Mouse (Mus musculus) neural tube, embryonic 15.5 days (tissue): Measurements from ENCODE around the gene Rgl2. TPM values are rescaled to one million over a fixed set of nuclear protein-coding genes. Genes with fewer than 3 reads are reported as not detected.
A peak's percentile ranks its signal among the peaks of the same experiment; 100 is the strongest.
"Not testable (repeated sequence)": the region's sequence is repeated elsewhere in the genome, so short reads cannot be mapped to it uniquely, and the experiment has no call there.

ENCODE experiments used
- ATAC-seq: fragments of 200-750 bp; cut with Nextera tagmentation; 2 replicates; pipeline ENCODE4 v1.8.0; 2017; ENCODE audit warnings: mild to moderate bottlenecking, moderate TSS enrichment, moderate library complexity; ENCODE audit not compliant: low FRiP score
- H3K27ac ChIP-seq: fragments of 300-500 bp; sonication (generic); replicated peaks from 2 replicates; pipeline ENCODE4 v1.5.1; 2015; ENCODE audit warnings: mild to moderate bottlenecking, inconsistent platforms
- H3K27me3 ChIP-seq: fragments of 300-500 bp; sonication (generic); replicated peaks from 2 replicates; pipeline ENCODE4 v1.6.1; 2015; ENCODE audit warnings: inconsistent platforms
- H3K36me3 ChIP-seq: fragments of 300-500 bp; sonication (generic); 2 replicates; pipeline ENCODE4 v1.6.1; 2015; ENCODE audit warnings: inconsistent platforms
- H3K4me1 ChIP-seq: fragments of 300-500 bp; sonication (generic); 2 replicates; pipeline ENCODE4 v1.6.1; 2015; ENCODE audit warnings: inconsistent platforms
- H3K4me2 ChIP-seq: fragments of 300-500 bp; sonication (generic); 2 replicates; pipeline ENCODE4 v1.6.1; 2015; ENCODE audit warnings: inconsistent platforms, mild to moderate bottlenecking, moderate library complexity
- H3K4me3 ChIP-seq: fragments of 300-500 bp; sonication (generic); replicated peaks from 2 replicates; pipeline ENCODE4 v1.5.1; 2015; ENCODE audit warnings: mild to moderate bottlenecking, inconsistent platforms
- H3K9ac ChIP-seq: fragments of 300-500 bp; sonication (generic); replicated peaks from 2 replicates; pipeline ENCODE4 v1.6.1; 2015; ENCODE audit warnings: mild to moderate bottlenecking, inconsistent platforms
- H3K9me3 ChIP-seq: fragments of 300-500 bp; sonication (generic); replicated peaks from 2 replicates; pipeline ENCODE4 v1.6.1; 2016; ENCODE audit warnings: inconsistent platforms
- WGBS: fragments of 180-500 bp; shearing (Covaris S2); methylation state at CpG from one replicate; pipeline ENCODE4 v1.1.7; 2015; ENCODE audit warnings: mixed read lengths; 5-methylcytosine and 5-hydroxymethylcytosine counted together
- polyA plus RNA-seq: library from polyadenylated mRNA; unstranded; fragments of >200 nt; fragmentation: Nextera tagmentation; extraction: Ambion mirVana; gene quantifications from 2 replicates; pipeline ENCODE4 v1.2.1, GENCODE M21; 2015

Rgl2 gene
- polyA plus RNA-seq, 1 experiment from 2014 or later: 58.8 TPM

GRCm38 (mm10) chr17:33943454-33943853 is 14.1 kb downstream of the Rgl2 start:
- peaks cover 46% of the 10 kb centered on the region for H3K36me3 ChIP-seq

GRCm38 (mm10) chr17:33947430-33948089 is 18.2 kb downstream of the Rgl2 start:
- Histone ChIP-seq H3K27me3 (no peaks in the 10 kb centered on the region), H3K9me3 (no peaks in the 10 kb centered on the region), H3K4me3 (no peak overlapping the region), H3K36me3 (peaks cover 58% of the 10 kb centered on the region), H3K4me2 (no peak overlapping the region), H3K9ac (no peak overlapping the region), H3K4me1 (peaks cover 47% of the 10 kb centered on the region), H3K27ac (no peak overlapping the region)
- WGBS: 92% methylated on average over 10 of the region's 10 CpGs
- no peak for ATAC-seq

More at GRCm38 (mm10) chr17:33943454-33943853, 14.1 kb downstream of the Rgl2 start:
- no peaks in the 10 kb centered on the region for H3K9me3 ChIP-seq
- ATAC-seq: no peak
- no peak overlapping the region for H3K4me2 ChIP-seq
- 94% methylated on average over 15 of the region's 15 CpGs for WGBS
- no peak overlapping the region for H3K27ac ChIP-seq
- H3K9ac ChIP-seq: no peak overlapping the region
- H3K4me1 ChIP-seq: peaks cover 34% of the 10 kb centered on the region
- H3K27me3 ChIP-seq: no peaks in the 10 kb centered on the region
- no peak overlapping the region for H3K4me3 ChIP-seq

- H3K4me1 ChIP-seq: peaks cover 54% of the 10 kb centered on the region
- H3K9ac ChIP-seq: no peak overlapping the region
- 90% methylated on average over 22 of the region's 22 CpGs for WGBS
- no peak overlapping the region for H3K4me2 ChIP-seq
- no peaks in the 10 kb centered on the region for H3K9me3 ChIP-seq
- H3K36me3 ChIP-seq: peaks cover 60% of the 10 kb centered on the region
- no peak overlapping the region for H3K27ac ChIP-seq
- no peak overlapping the region for H3K4me3 ChIP-seq
- no peak for ATAC-seq
- no peaks in the 10 kb centered on the region for H3K27me3 ChIP-seq
Measured at GRCm38 (mm10) chr17:33948090-33948904, 19.0 kb downstream of the Rgl2 start.

DNA sequence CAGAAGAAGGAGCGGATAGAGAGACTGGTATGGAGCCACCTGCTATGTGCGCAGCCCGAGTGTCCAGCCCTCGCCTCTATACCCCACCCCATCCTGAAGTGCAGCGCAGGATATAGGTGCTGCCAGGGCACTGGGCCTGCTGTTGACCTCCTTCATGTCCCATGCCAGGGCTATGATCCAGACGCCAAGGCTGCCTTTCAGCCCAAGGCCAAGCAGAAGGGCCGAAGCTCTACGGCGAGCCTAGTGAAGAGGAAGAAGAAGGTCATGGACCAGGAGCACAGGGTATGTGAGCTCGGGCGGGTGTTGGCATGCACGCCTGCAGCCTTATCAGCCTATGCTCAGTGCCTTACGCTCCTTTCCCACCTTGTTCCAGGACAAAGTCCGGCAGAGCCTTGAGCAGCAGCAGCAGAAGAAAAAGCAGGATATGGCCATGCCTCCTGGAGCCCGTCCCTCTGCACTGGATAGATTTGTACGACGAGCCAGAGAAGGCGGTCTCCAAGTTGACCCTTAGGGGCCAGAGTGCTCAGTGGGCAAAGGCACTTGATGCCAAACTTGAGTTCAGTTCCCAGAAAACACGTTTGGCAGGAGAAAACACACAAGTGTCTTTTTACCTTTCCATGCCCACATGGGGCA is 19.7 kb downstream of the Rgl2 start:
- no peak overlapping the region for H3K9ac ChIP-seq
- H3K4me2 ChIP-seq: peak overlapping the region; percentile 96
- no peak for ATAC-seq
- no peak overlapping the region for H3K27ac ChIP-seq
- H3K36me3 ChIP-seq: peaks cover 57% of the 10 kb centered on the region
- peaks cover 61% of the 10 kb centered on the region for H3K4me1 ChIP-seq
- H3K4me3 ChIP-seq: no peak overlapping the region
- H3K27me3 ChIP-seq: no peaks in the 10 kb centered on the region
- no peaks in the 10 kb centered on the region for H3K9me3 ChIP-seq
- WGBS: 89% methylated on average over 19 of the region's 19 CpGs

DNA sequence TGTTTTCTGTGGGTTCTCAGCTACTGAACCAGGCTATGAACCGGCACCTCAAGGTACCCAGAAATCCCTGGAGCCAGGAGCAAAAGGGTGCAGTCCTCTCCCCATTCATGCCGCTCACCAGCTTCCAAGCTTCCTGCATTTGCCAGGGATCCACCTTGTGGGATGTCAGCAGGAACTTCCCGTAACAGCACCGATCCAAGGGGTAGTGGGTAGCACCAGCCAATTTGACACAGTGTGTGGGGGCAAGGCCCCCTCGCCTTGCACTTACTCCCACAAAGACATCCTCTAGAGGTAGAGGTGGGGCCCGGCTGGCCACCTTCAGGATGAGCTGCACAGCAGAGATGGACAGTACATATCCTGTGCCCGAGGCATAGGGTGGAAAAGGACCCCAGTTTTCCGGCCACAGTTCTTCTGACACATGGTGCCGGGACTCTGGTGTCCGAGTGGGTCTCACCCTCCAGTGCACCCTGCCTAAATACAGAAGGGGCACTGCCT is 20.8 kb downstream of the Rgl2 start:
- Histone ChIP-seq H3K4me2 (peak overlapping the region; percentile 96), H3K27me3 (no peaks in the 10 kb centered on the region), H3K4me3 (peak overlapping the region; percentile 59), H3K27ac (peak overlapping the region; percentile 94), H3K9ac (peak overlapping the region; percentile 77), H3K4me1 (peaks cover 70% of the 10 kb centered on the region), H3K36me3 (peaks cover 50% of the 10 kb centered on the region), H3K9me3 (no peaks in the 10 kb centered on the region)
- ATAC-seq: no peak
- 74% methylated on average over 10 of the region's 10 CpGs for WGBS

GRCm38 (mm10) chr17:33951021-33951946 is 21.9 kb downstream of the Rgl2 start, which contains the start of gene B3galt4:
Gene B3galt4, minus strand, starts transcription at chr17:33951488.
- peaks cover 71% of the 10 kb centered on the region for H3K4me1 ChIP-seq
- under 1% methylated on average over 45 of the region's 45 CpGs for WGBS
- peak within 1 kb of the TSS; percentile 59 for H3K4me3 ChIP-seq
- H3K27ac ChIP-seq: peak within 1 kb of the TSS; percentile 94
- H3K36me3 ChIP-seq: peaks cover 39% of the 10 kb centered on the region
- H3K9me3 ChIP-seq: no peaks in the 10 kb centered on the region
- peak within 1 kb of the TSS; percentile 96 for H3K4me2 ChIP-seq
- ATAC-seq: peak; percentile 80
- H3K27me3 ChIP-seq: no peaks in the 10 kb centered on the region
- H3K9ac ChIP-seq: peak within 1 kb of the TSS; percentile 77

DNA sequence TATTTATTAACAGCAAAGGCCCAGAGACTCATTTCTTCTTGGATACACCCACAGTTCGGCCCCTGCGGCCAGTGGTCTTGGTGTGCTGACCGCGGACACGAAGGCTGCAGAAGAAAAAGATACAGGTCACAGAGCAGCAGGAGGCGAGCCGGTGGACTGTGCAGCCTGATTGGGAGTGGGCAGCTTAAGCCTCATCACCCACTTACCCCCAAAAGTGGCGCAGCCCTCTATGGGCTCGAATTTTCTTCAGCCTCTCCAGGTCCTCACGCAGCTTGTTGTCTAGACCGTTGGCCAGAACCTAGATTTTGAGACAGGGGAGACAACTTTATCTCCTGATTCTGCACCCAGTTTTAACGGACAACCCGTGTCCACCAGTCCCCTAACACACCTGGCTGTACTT is 22.7 kb downstream of the Rgl2 start:
- Histone ChIP-seq H3K36me3 (peaks cover 36% of the 10 kb centered on the region), H3K4me3 (peak overlapping the region; percentile 59)

GRCm38 (mm10) chr17:33952879-33953278 is 23.5 kb downstream of the Rgl2 start:
- H3K4me1 ChIP-seq: peaks cover 85% of the 10 kb centered on the region
- no peaks in the 10 kb centered on the region for H3K27me3 ChIP-seq
- H3K4me2 ChIP-seq: no peak overlapping the region
- no peaks in the 10 kb centered on the region for H3K9me3 ChIP-seq
- no peak for ATAC-seq
- H3K36me3 ChIP-seq: peaks cover 31% of the 10 kb centered on the region
- WGBS: 80% methylated on average over 4 of the region's 4 CpGs
- peak overlapping the region; percentile 18; the same call in 1 of the 2 replicates for H3K9ac ChIP-seq
- no peak overlapping the region for H3K4me3 ChIP-seq
- no peak overlapping the region for H3K27ac ChIP-seq

More for the DNA sequence above, 22.7 kb downstream of the Rgl2 start:
- H3K4me1 ChIP-seq: peaks cover 78% of the 10 kb centered on the region
- not testable (repeated sequence) for H3K27me3 ChIP-seq, H3K9ac ChIP-seq, ATAC-seq, H3K9me3 ChIP-seq
- H3K4me2 ChIP-seq: peak overlapping the region; percentile 96
- peak overlapping the region; percentile 94; the same call in 1 of the 2 replicates for H3K27ac ChIP-seq
- WGBS: 75% methylated on average over 13 of the region's 13 CpGs

DNA sequence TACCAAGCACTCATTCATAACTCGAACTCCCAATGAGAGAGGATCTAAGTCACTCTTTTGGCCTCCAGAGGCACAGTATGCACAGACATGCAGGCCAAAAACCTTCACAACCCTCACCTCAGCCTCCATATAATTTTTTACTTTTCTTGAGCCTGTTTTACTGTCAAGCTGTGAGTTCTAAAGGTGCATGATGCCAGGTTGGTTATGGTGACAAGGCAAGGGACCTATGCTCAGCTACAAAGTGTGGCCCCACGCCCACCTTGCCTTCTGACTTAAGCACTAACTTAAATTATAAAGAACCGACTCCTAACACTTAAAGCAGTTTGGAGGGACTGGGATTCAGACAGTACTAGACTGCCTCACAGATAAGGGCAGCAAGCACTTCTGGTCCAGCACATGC is 24.0 kb downstream of the Rgl2 start:
- Histone ChIP-seq H3K4me1 (peaks cover 83% of the 10 kb centered on the region), H3K36me3 (peaks cover 29% of the 10 kb centered on the region), H3K4me2 (peak overlapping the region; percentile 83; the same call in 1 of the 2 replicates), H3K9me3 (no peaks in the 10 kb centered on the region), H3K4me3 (no peak overlapping the region), H3K9ac (peak overlapping the region; percentile 18; the same call in 1 of the 2 replicates), H3K27ac (no peak overlapping the region), H3K27me3 (no peaks in the 10 kb centered on the region)
- WGBS: 82% methylated on average over 3 of the region's 3 CpGs
- ATAC-seq: no peak

DNA sequence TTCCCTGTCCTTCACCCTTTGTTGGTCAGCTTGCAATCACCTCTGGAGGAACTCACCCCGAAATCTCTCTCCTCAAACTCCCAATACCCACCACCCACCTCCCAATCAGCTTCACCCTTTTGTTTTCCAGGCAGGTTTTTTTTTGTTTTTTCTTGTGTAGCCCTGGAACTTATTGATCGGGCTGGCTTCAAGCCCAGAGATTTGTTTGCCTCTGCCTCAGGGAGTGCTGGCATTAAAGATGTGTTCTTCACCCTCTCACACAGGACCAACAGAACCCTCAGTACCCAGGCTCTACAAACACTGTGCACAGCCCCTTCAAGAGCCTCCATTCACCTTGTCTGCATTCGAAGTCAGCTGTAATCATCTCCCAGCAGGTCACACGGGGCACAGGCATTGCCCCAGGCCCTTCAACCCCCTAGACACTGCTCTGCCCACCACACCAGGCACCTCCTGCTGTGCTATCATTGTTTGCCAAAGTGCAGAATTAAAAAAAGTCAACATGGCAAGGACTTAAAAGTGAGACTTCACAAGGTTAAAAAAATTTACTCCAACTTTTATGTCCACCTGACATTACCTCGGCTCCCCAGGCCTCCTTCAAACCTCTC is 24.7 kb downstream of the Rgl2 start:
- peak overlapping the region; percentile 89; the same call in 1 of the 2 replicates for H3K27ac ChIP-seq
- H3K4me2 ChIP-seq: peak overlapping the region; percentile 83
- peaks cover 34% of the 10 kb centered on the region for H3K36me3 ChIP-seq
- no peaks in the 10 kb centered on the region for H3K9me3 ChIP-seq
- H3K27me3 ChIP-seq: no peaks in the 10 kb centered on the region
- WGBS: 34% methylated on average over 5 of the region's 5 CpGs
- ATAC-seq: no peak
- H3K4me1 ChIP-seq: peaks cover 75% of the 10 kb centered on the region
- H3K4me3 ChIP-seq: peak overlapping the region; percentile 85
- H3K9ac ChIP-seq: peak overlapping the region; percentile 90
